Mouse (Mus musculus) CD4-positive, CD25-positive, alpha-beta regulatory T cell, adult 9 weeks (primary cell): ENCODE results near the gene Vmn2r54. TPM values are rescaled to one million over a fixed set of nuclear protein-coding genes. Genes with fewer than 3 reads are reported as not detected.

ENCODE experiments used
- polyA plus RNA-seq: library from polyadenylated mRNA; unstranded; fragments of 100-300 nt; shearing (Covaris generic); gene quantifications from one replicate; pipeline ENCODE4 v1.2.1, GENCODE M21; 2017

The Vmn2r54 gene
- not detected for polyA plus RNA-seq

GRCm38 (mm10) chr7:12640219-12640618, at the start of gene Vmn2r54:
Gene Vmn2r54 (minus strand): TSS chr7:12640319.

GRCm38 (mm10) chr7:12684903-12685302, 44.8 kb upstream of the Vmn2r54 start, which contains the start of gene Vmn2r55:
Gene Vmn2r55 (minus strand): TSS chr7:12685003.

DNA sequence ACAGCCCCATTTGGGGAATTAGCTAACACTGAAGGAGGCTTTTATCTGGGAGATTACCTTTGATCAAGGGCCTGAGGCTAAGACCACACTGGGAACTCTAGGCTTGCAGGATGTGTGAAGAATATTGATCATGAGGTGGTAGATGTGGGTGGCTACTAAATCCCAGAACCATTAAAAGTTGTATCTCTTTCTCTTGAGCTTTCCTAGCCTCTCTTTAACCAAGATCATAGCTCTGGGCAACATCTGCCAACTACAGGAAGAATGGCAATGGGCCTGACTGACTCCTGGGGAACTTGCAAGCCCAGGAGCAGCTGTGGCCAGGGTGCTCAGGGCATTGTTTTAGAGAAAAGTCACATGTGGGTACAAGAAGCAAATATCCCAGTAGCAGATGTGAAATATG, 31.4 kb downstream of the Vmn2r54 start, which contains the start of gene Vmn2r53:
Gene Vmn2r53, minus strand, starts transcription at position 101 of the 400 bp plus-strand sequence.

Other genes with a start within 250 kb of the Vmn2r54 start
- 4.2 TPM for gene Zfp551, start 217.6 kb downstream of the Vmn2r54 start, polyA plus RNA-seq
- gene Zfp606, start 162.0 kb downstream of the Vmn2r54 start, polyA plus RNA-seq: 12.3 TPM
- gene 2900092C05Rik, start 127.8 kb downstream of the Vmn2r54 start, polyA plus RNA-seq: not detected
- 0.06 TPM for gene Vmn2r53, start 31.5 kb downstream of the Vmn2r54 start, polyA plus RNA-seq
- gene Vmn2r55, start 44.7 kb upstream of the Vmn2r54 start, polyA plus RNA-seq: not detected
- not detected for gene Vmn2r56, start 94.7 kb upstream of the Vmn2r54 start, polyA plus RNA-seq
- gene Zscan18, start 163.3 kb upstream of the Vmn2r54 start, polyA plus RNA-seq: 1.7 TPM
- gene Zfp329, start 178.5 kb upstream of the Vmn2r54 start, polyA plus RNA-seq: 21.4 TPM
- gene Zfp110, start 194.4 kb upstream of the Vmn2r54 start, polyA plus RNA-seq: 95.0 TPM
- gene Zfp128, start 240.9 kb upstream of the Vmn2r54 start, polyA plus RNA-seq: 3.8 TPM